Mouse (Mus musculus) midbrain, embryonic 12.5 days (tissue): ENCODE results near the gene Olfr111. TPM values are rescaled to one million over a fixed set of nuclear protein-coding genes. Genes with fewer than 3 reads are reported as not detected.
A peak's percentile ranks its signal among the peaks of the same experiment; 100 is the strongest.
"Not testable (repeated sequence)": the region's sequence is repeated elsewhere in the genome, so short reads cannot be mapped to it uniquely, and the experiment has no call there.

ENCODE experiments used
- ATAC-seq: fragments of 200-750 bp; cut with Nextera tagmentation; 2 replicates; pipeline ENCODE4 v1.8.0; 2017; ENCODE audit warnings: low read depth, moderate TSS enrichment, moderate library complexity; ENCODE audit not compliant: low FRiP score
- H3K27ac ChIP-seq: fragments of 300-500 bp; sonication (generic); replicated peaks from 2 replicates; pipeline ENCODE4 v1.5.1; 2016; ENCODE audit warnings: mild to moderate bottlenecking
- H3K27me3 ChIP-seq: fragments of 300-500 bp; sonication (generic); 2 replicates; pipeline ENCODE4 v1.6.1; 2016; ENCODE audit warnings: mild to moderate bottlenecking
- H3K36me3 ChIP-seq: fragments of 300-500 bp; sonication (generic); 2 replicates; pipeline ENCODE4 v1.6.1; 2016
- H3K4me1 ChIP-seq: fragments of 300-500 bp; sonication (generic); 2 replicates; pipeline ENCODE4 v1.6.1; 2016
- H3K4me2 ChIP-seq: fragments of 300-500 bp; sonication (generic); replicated peaks from 2 replicates; pipeline ENCODE4 v1.6.1; 2016; ENCODE audit warnings: mild to moderate bottlenecking, moderate library complexity
- H3K4me3 ChIP-seq: fragments of 300-500 bp; sonication (generic); 2 replicates; pipeline ENCODE4 v1.5.1; 2016; ENCODE audit warnings: mild to moderate bottlenecking
- H3K9ac ChIP-seq: fragments of 300-500 bp; sonication (generic); replicated peaks from 2 replicates; pipeline ENCODE4 v1.6.1; 2016; ENCODE audit warnings: mild to moderate bottlenecking, moderate library complexity
- H3K9me3 ChIP-seq: fragments of 300-500 bp; sonication (generic); 2 replicates; pipeline ENCODE4 v1.6.1; 2016; ENCODE audit warnings: mild to moderate bottlenecking
- WGBS: fragments of 180-500 bp; shearing (Covaris S2); methylation state at CpG from one replicate; pipeline ENCODE4 v1.1.7; 2016; 5-methylcytosine and 5-hydroxymethylcytosine counted together
- polyA plus RNA-seq: library from polyadenylated mRNA; unstranded; fragments of >200 nt; fragmentation: Nextera tagmentation; extraction: Ambion mirVana; gene quantifications from 2 replicates; pipeline ENCODE4 v1.2.1, GENCODE M21; 2016

Gene Olfr111
- polyA plus RNA-seq, result not detected in 2 replicates

- no peak for ATAC-seq
- no peak within 1 kb of the TSS for H3K27ac ChIP-seq
- no peaks in the 10 kb centered on the region for H3K36me3 ChIP-seq
- H3K4me2 ChIP-seq, result no peak within 1 kb of the TSS
- no peaks in the 10 kb centered on the region for H3K4me1 ChIP-seq
- WGBS, result 93% methylated on average over 4 of the region's 4 CpGs
- H3K4me3 ChIP-seq, result no peak within 1 kb of the TSS
- H3K9ac ChIP-seq, result no peak within 1 kb of the TSS
- no peaks in the 10 kb centered on the region for H3K9me3 ChIP-seq
- no peaks in the 10 kb centered on the region for H3K27me3 ChIP-seq
Observed at GRCm38 (mm10) chr17:37507730-37508129, at the start of gene Olfr111. Gene Olfr111 (plus strand): TSS chr17:37508030.

DNA sequence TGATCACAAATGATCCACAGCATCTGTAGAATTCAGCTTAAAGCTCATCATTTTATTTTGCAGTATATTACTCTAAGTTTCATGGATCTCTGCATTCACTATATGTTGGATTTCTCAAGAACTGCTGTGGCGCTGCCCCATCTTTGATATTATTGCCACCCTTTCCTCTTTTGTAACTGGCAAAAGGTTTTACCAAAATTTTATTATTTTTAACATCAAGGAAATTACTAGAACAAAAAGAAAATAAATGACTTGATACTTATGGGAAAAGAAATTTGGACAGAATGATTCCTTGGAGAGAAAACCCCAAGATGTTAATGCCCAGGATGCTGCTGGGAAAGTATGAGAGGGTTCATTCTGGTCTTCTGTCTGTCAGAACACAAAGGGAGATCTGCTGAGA is 49.2 kb upstream of the Olfr111 start, which contains the start of gene Olfr109:
TSS of gene Olfr109 (plus strand) at position 301 of the 400 bp plus-strand sequence.
- Histone ChIP-seq H3K27me3 (no peaks in the 10 kb centered on the region), H3K27ac (no peak within 1 kb of the TSS), H3K9me3 (no peaks in the 10 kb centered on the region), H3K4me1 (no peaks in the 10 kb centered on the region), H3K9ac (no peak within 1 kb of the TSS), H3K36me3 (no peaks in the 10 kb centered on the region), H3K4me3 (no peak within 1 kb of the TSS), H3K4me2 (no peak within 1 kb of the TSS)
- 89% methylated on average over 1 of the region's 1 CpGs for WGBS
- no peak for ATAC-seq

DNA sequence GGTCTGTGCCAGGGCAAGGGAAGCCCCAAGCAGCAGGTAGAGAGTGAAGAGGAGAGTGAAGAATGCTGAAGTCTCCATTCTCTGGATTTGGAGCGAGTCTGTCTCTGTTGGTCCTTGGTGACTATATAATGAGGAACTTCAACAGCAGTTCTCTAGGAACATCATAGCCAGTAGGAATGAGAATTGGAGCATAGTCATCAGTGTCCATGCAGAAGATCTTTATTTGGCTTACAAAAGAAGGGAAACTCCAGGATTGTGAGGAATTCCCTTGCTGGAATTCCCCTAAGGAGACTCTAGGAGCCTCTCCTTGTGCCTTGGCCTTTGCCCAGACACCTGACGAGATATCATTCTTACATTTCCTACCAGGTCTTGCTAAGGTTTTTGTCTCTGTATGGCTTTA is 24.4 kb upstream of the Olfr111 start, which contains the start of gene H2-M2:
TSS of gene H2-M2 (minus strand) at position 101 of the 400 bp plus-strand sequence.
- Histone ChIP-seq H3K4me3 (no peak within 1 kb of the TSS), H3K9ac (no peak within 1 kb of the TSS), H3K27me3 (no peaks in the 10 kb centered on the region), H3K9me3 (no peaks in the 10 kb centered on the region), H3K27ac (no peak within 1 kb of the TSS), H3K4me2 (no peak within 1 kb of the TSS), H3K4me1 (no peaks in the 10 kb centered on the region), H3K36me3 (no peaks in the 10 kb centered on the region)
- WGBS, result 81% methylated on average over 2 of the region's 2 CpGs
- no peak for ATAC-seq

DNA sequence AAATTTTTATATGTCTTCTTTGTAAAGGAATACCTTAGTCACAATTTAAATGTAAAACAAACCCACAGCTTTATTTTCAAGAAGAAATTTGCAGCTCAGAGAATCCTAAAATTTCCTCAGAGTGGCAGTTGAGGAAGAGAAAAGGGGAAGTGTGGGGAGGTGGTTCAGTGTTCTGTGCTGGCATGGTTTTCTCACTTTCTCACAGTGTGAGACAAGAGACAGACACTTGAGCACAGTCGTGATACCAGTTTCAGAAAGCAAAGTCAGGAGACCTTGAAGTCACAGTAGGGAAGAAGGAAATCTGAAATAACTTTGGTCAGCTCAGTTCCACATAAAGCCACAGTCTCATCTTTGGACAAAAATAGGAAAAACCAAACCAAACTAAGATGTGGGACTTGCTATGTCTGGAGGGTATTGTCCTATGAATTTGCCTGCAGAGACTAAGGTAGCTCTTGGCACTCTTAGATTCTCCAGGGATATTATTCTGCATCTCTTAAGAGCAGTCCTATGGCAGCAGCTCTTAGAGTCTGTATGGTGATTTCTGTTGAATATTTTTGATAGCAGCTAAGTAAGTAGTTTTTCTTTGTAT is 15.8 kb upstream of the Olfr111 start, which contains the start of gene Olfr110:
TSS of gene Olfr110 (plus strand) at position 539 of the 589 bp plus-strand sequence.
- Histone ChIP-seq H3K9me3 (no peaks in the 10 kb centered on the region), H3K4me1 (no peaks in the 10 kb centered on the region), H3K36me3 (no peaks in the 10 kb centered on the region), H3K9ac (no peak within 1 kb of the TSS), H3K4me2 (no peak within 1 kb of the TSS), H3K4me3 (no peak within 1 kb of the TSS), H3K27ac (no peak within 1 kb of the TSS), H3K27me3 (no peaks in the 10 kb centered on the region)
- 55% methylated on average over 1 of the region's 1 CpGs for WGBS
- no peak for ATAC-seq

GRCm38 (mm10) chr17:37524612-37525011 is 16.8 kb downstream of the Olfr111 start:
- not testable (repeated sequence) for H3K9me3 ChIP-seq, H3K36me3 ChIP-seq, H3K27me3 ChIP-seq, H3K9ac ChIP-seq, H3K4me1 ChIP-seq, H3K4me3 ChIP-seq, H3K27ac ChIP-seq, H3K4me2 ChIP-seq, ATAC-seq

DNA sequence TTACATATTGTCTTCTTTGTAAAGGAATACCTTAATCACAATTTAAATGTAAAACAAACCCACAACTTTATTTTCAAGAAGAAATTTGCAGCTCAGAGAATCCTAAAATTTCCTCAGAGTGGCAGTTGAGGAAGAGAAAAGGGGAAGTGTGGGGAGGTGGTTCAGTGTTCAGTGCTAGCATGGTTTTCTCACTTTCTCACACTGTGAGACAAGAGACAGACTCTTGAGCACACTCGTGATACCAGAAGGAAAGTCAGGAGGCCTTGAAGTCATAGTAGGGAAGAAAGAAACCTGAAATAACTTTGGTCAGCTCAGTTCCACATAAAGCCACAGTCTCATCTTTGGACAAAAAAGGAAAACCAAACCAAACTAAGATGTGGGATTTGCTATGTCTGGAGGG is 17.6 kb downstream of the Olfr111 start:
- 68% methylated on average over 1 of the region's 1 CpGs for WGBS
- not testable (repeated sequence) for H3K27ac ChIP-seq, H3K4me3 ChIP-seq, H3K4me1 ChIP-seq, H3K36me3 ChIP-seq, ATAC-seq, H3K9ac ChIP-seq, H3K9me3 ChIP-seq, H3K4me2 ChIP-seq, H3K27me3 ChIP-seq

- no peak overlapping the region for H3K4me3 ChIP-seq
- no peak overlapping the region for H3K27ac ChIP-seq
- H3K36me3 ChIP-seq, result no peaks in the 10 kb centered on the region
- H3K4me1 ChIP-seq, result no peaks in the 10 kb centered on the region
- no peak overlapping the region for H3K4me2 ChIP-seq
- H3K27me3 ChIP-seq, result no peaks in the 10 kb centered on the region
- ATAC-seq, result no peak
- no peaks in the 10 kb centered on the region for H3K9me3 ChIP-seq
- no peak overlapping the region for H3K9ac ChIP-seq
Observed at GRCm38 (mm10) chr17:37535173-37535572, 27.3 kb downstream of the Olfr111 start.

DNA sequence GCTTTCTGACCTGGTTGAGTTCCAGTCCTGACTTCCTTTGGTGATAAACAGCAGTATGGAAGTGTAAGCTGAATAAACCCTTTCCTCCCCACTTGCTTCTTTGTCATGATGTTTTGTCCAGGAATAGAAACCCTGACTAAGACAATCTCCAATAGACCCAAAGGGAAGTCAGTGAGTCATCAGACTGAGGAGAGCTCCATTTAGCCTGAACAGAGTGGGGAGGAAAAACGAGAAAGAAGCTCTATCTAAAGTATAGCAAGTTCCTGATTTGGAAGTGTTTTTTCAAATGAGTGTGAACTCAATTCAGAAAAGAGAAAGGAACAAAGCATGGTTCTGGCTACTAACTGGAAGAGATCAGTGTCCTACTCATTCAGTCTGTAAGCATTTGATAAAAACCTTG is 30.6 kb downstream of the Olfr111 start:
- H3K9ac ChIP-seq, H3K36me3 ChIP-seq, H3K4me2 ChIP-seq, H3K27ac ChIP-seq, H3K27me3 ChIP-seq, H3K4me1 ChIP-seq, ATAC-seq, H3K9me3 ChIP-seq, H3K4me3 ChIP-seq: not testable (repeated sequence)
- WGBS, result 61% methylated on average over 1 of the region's 1 CpGs

DNA sequence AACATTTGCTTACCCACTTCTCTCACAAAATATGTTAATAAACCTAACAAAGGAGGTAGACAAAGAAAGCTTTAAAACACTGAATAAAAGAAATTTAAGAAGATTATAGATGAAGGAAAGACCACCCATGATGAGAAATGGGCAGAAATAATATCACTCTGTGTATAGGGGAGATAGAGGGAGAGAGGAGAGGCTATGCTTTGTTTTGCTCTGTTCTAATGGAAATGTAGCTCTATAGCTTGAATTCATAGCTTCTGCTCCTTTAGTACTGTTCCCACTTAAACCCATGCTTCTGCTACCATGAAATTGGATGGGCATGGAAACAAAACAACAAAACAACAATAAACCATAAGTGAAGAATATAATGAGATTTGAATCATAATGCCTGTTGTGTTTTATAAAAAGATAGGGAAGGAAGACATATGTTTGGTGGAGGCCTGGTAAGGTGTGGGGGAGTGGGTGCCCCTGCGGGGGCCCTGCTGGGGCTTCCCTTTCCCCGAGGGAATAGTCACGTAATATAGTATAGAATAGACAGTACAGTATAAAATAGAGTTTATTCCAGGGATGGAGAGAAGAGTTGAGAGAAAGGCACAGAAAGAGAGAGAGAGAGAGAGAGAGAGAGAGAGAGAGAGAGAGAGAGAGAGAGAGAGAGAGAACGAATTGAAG is 33.8 kb downstream of the Olfr111 start:
- H3K9ac ChIP-seq, result no peak overlapping the region
- no peaks in the 10 kb centered on the region for H3K4me1 ChIP-seq
- H3K36me3 ChIP-seq, result no peaks in the 10 kb centered on the region
- no peaks in the 10 kb centered on the region for H3K9me3 ChIP-seq
- peak; percentile 86 for ATAC-seq
- WGBS, result 50% methylated on average over 4 of the region's 4 CpGs
- H3K27me3 ChIP-seq, result no peaks in the 10 kb centered on the region
- no peak overlapping the region for H3K4me3 ChIP-seq
- no peak overlapping the region for H3K4me2 ChIP-seq
- no peak overlapping the region for H3K27ac ChIP-seq

DNA sequence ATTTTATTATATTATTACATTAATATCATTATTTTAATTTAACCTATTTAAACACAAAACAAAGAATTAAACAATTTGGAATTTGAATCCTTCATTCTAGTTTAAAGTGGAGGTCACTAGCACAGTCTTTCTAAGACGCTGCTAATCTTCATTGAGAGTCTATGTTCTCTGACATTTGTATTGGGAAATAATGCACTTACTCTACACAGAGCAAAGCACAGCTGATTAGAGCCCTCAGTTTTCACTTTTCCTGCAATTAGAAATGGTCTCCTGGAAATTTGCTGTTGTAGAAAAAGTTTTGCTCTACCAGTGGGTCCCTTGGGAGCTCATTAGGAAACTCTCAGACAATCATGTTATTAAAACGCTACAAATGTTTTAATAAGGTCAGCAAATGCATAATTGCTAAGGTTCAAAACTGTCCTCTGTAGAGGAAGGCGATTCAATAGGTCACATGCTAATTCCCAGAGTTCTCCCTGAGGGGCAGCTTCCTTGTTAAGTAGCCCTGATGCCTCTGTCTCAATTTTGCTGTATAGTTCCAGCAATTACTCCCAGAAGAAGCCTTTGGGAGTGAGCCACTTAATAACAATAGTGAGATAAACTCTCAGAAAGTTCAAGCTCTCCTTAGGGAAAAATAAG is 36.1 kb downstream of the Olfr111 start:
- ATAC-seq, result no peak; the same call in 1 of the 2 replicates
- Histone ChIP-seq H3K4me1 (no peaks in the 10 kb centered on the region), H3K36me3 (no peaks in the 10 kb centered on the region), H3K9me3 (no peaks in the 10 kb centered on the region), H3K27ac (no peak overlapping the region), H3K4me3 (no peak overlapping the region), H3K4me2 (no peak overlapping the region), H3K27me3 (no peaks in the 10 kb centered on the region), H3K9ac (no peak overlapping the region)
- 52% methylated on average over 3 of the region's 3 CpGs for WGBS

- 55% methylated on average over 1 of the region's 1 CpGs for WGBS
- Histone ChIP-seq H3K9me3 (no peaks in the 10 kb centered on the region), H3K27ac (no peak overlapping the region), H3K27me3 (no peaks in the 10 kb centered on the region), H3K4me2 (no peak overlapping the region), H3K4me3 (no peak overlapping the region), H3K9ac (no peak overlapping the region), H3K4me1 (no peaks in the 10 kb centered on the region), H3K36me3 (no peaks in the 10 kb centered on the region)
- no peak for ATAC-seq
Observed at GRCm38 (mm10) chr17:37558913-37559615, 51.2 kb downstream of the Olfr111 start.

GRCm38 (mm10) chr17:37569351-37569750 is 61.5 kb downstream of the Olfr111 start, which contains the start of gene Olfr112:
Gene Olfr112 (minus strand): TSS chr17:37569451.
- no peak within 1 kb of the TSS for H3K4me3 ChIP-seq
- H3K4me2 ChIP-seq, result no peak within 1 kb of the TSS
- no peaks in the 10 kb centered on the region for H3K9me3 ChIP-seq
- no peaks in the 10 kb centered on the region for H3K4me1 ChIP-seq
- no peak for ATAC-seq
- no peak within 1 kb of the TSS for H3K27ac ChIP-seq
- H3K9ac ChIP-seq, result no peak within 1 kb of the TSS
- no peaks in the 10 kb centered on the region for H3K27me3 ChIP-seq
- H3K36me3 ChIP-seq, result no peaks in the 10 kb centered on the region
